16 mouse cellular contexts compared by ENCODE assay signal in genomic region chr10:34479942-34480455, GRCm38 (mm10). TPM values are rescaled to one million over a fixed set of nuclear protein-coding genes. Genes with fewer than 3 reads are reported as not detected.
DNase-seq lines count a peak whose midpoint lies in the region; ATAC-seq and TF ChIP-seq lines count a peak whose summit lies in the region.
"Had no signal": no experiment of that assay in that cellular context is flagged by ENCODE, and none has a peak within 500 bp of the region (broad histone marks: within the 10 kb centered on the region; RNA-seq: fewer than 3 reads in every experiment).

No protein-coding gene starts in this region.

- no peak overlapping the region for H3K4me2 ChIP-seq in heart, postnatal 0 days (ENCODE audit: low read depth, low read length)
- H3K4me2 ChIP-seq: hindbrain, embryonic 15.5 days; midbrain, embryonic 11.5 days had no signal

- H3K4me1 ChIP-seq in kidney, adult 2 months (ENCODE audit: control insufficient read depth, insufficient read depth, low read length), result peaks cover 6% of the 10 kb centered on the region; the same call in 1 of the 2 replicates
- 0 out of 2 replicates have a peak, but pooled peaks cover 3% of the 10 kb centered on the region for H3K4me1 ChIP-seq in heart, postnatal 0 days (ENCODE audit: control insufficient read depth, insufficient read depth)
- H3K4me1 ChIP-seq: hindbrain, embryonic 15.5 days had no signal

- no peak overlapping the region for H3K9ac ChIP-seq in heart, postnatal 0 days (replicated peaks; ENCODE audit: low read depth, low read length)
- H3K9ac ChIP-seq: hindbrain, embryonic 15.5 days; liver, embryonic 14.5 days had no signal

- no peak for TF ChIP-seq CTCF in kidney, adult 2 months (conservative IDR thresholded peaks at IDR 0.05; ENCODE audit: insufficient read depth, insufficient read length, low read depth, low read length)
- TF ChIP-seq CTCF in heart, postnatal 0 days (IDR thresholded peaks at IDR 0.05; ENCODE audit: low read depth), result no peak

- H3K27ac ChIP-seq in kidney, adult 2 months (ENCODE audit: insufficient read depth, low read depth, low read length), result no peak overlapping the region
- H3K27ac ChIP-seq in heart, postnatal 0 days (ENCODE audit: low read depth), result no peak overlapping the region
- H3K27ac ChIP-seq: hindbrain, embryonic 15.5 days; liver, embryonic 14.5 days had no signal

- ATAC-seq in heart, postnatal 0 days (ENCODE audit: insufficient read depth, low read depth), result no peak

- no peak for TF ChIP-seq POLR2A in kidney, adult 2 months (IDR thresholded peaks at IDR 0.05; ENCODE audit: low read depth, low read length)

- peak; percentile 29 for DNase-seq in kidney, adult 2 months
- DNase-seq in kidney, adult 18-20 months, result no peak
- DNase-seq in 3T3-L1 (ENCODE audit: low read depth, low spot score) (peak; percentile 56), adipocyte (ENCODE audit: low spot score) (peak; percentile 12)
- peak; percentile 17 for DNase-seq in heart, postnatal 0 days (ENCODE audit: low spot score)
- no peak for DNase-seq in left cerebral cortex, postnatal 10 days (ENCODE audit: extremely low spot score in 1 of 2, low spot score in 2 of 2)
- no peak for DNase-seq in right cerebral cortex, postnatal 14 days
- no peak for DNase-seq in urinary bladder, postnatal 10 days (ENCODE audit: low spot score)
- DNase-seq: cerebellum, postnatal 14 days; left cerebral cortex, postnatal 4 days; lung, postnatal 4 days; thymus, postnatal 25 days had no signal

- TF ChIP-seq EP300 in heart, postnatal 0 days (IDR thresholded peaks at IDR 0.05; ENCODE audit: low read depth), result no peak

- intact Hi-C loops in left cerebral cortex, postnatal 10 days (cut with DNase I), result no loop called here

- H3K9me3 ChIP-seq in heart, postnatal 0 days (replicated peaks; ENCODE audit: control insufficient read depth, low read length), result no peaks in the 10 kb centered on the region

- no peak overlapping the region for H3K4me3 ChIP-seq in kidney, adult 2 months (ENCODE audit: insufficient read depth, low read depth, low read length)
- no peak overlapping the region for H3K4me3 ChIP-seq in heart, postnatal 0 days (ENCODE audit: low read depth, low read length)
- H3K4me3 ChIP-seq: hindbrain, embryonic 15.5 days; myocyte had no signal

- no peaks in the 10 kb centered on the region for H3K27me3 ChIP-seq in kidney, adult 2 months (replicated peaks; ENCODE audit: control insufficient read depth, insufficient read depth, low read length)
- H3K27me3 ChIP-seq in heart, postnatal 0 days (ENCODE audit: control insufficient read depth, insufficient read depth, low read length), result no peaks in the 10 kb centered on the region
- H3K27me3 ChIP-seq: hindbrain, embryonic 15.5 days had no signal

- WGBS in kidney, adult 2 months, result 62% methylated on average over 4 of the region's 4 CpGs
- WGBS in heart, postnatal 0 days, result 56% methylated on average over 4 of the region's 4 CpGs

- no peaks in the 10 kb centered on the region for H3K36me3 ChIP-seq in kidney, adult 2 months (ENCODE audit: control insufficient read depth, insufficient read depth, low read length)
- H3K36me3 ChIP-seq in heart, postnatal 0 days (replicated peaks; ENCODE audit: control insufficient read depth, insufficient read depth, low read length), result no peaks in the 10 kb centered on the region
- H3K36me3 ChIP-seq: hindbrain, embryonic 15.5 days had no signal

RNA-seq across cellular contexts. Expression of gene Frk, which starts 3.2 kb away (rescaled TPM):
- 3.7 and 3.8 TPM in 2 replicates for polyA plus RNA-seq in kidney, adult 2 months (2012; rRNA removed)
- 0.97 and 3.5 TPM in 2 replicates for total RNA-seq in heart, postnatal 0 days (2014; rRNA removed; ENCODE audit: low replicate concordance)
- 2.4 and 2.8 TPM in 2 replicates for polyA plus RNA-seq in heart, postnatal 0 days (2015; fragmentation: Nextera tagmentation; extraction: Ambion mirVana)
- under 1 TPM; 0.65 to 0.88 TPM for total RNA-seq in left cerebral cortex, postnatal 10 days (2021)

Comparison
In these comparisons a context has a peak if more than half of its experiments do, and no peak if none do; other contexts are left out.
1. DNase-seq: peak in kidney, adult 2 months (single experiment), 3T3-L1 (single experiment), adipocyte (single experiment) and heart, postnatal 0 days (single experiment); none in kidney, adult 18-20 months (single experiment), left cerebral cortex, postnatal 10 days (0 of 2), right cerebral cortex, postnatal 14 days (single experiment) and urinary bladder, postnatal 10 days (single experiment).